In the genomic region with DNA sequence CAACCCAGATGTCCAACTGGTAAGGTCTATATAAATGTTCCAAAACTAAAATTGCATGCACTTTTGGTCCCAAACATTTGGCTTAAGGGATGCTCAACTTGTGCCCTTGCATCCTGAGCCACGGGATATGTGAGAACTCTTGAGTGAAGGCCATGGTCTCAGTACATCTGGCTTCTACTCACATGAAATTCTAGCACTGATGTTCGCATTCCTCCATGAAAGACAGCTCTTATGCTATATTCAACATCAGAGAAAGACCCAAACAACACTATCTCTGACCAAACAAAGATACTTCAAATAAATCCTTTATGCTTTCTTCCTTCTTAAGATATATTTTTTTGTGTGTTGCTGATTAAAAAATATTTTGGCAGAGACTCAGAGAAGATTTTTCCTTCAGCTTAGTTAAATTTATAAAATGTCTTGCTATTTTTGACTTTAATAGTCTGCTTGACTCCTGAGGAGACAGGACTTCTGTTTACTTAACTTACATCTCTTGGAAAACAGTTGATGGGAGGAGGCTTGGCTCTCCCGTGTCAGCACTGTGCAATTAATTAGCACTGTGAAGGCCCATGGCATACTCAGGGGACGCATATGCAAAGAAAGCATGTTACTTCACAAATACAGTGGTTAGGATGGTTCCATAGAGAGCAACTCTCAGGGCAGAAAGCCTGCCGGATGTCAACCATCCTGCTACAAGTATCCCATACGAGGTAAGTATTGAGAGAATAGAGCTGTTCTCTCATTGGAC, we compare ENCODE assay signal across 25 mouse cellular contexts.
DNase-seq lines count a peak whose midpoint lies in the region; ATAC-seq and TF ChIP-seq lines count a peak whose summit lies in the region.
"Had no signal": no experiment of that assay in that cellular context is flagged by ENCODE, and none has a peak within 500 bp of the region (broad histone marks: within the 10 kb centered on the region; RNA-seq: fewer than 3 reads in every experiment).

No protein-coding gene starts in this region.

- H3K27ac ChIP-seq in embryonic facial prominence, embryonic 14.5 days (replicated peaks; ENCODE audit: low read depth, low read length), result no peak overlapping the region
- no peak overlapping the region for H3K27ac ChIP-seq in embryonic facial prominence, embryonic 10.5 days (replicated peaks)
- H3K27ac ChIP-seq in kidney, embryonic 16.5 days (ENCODE audit: low read length), result no peak overlapping the region
- H3K27ac ChIP-seq in lung, embryonic 14.5 days (ENCODE audit: low read depth), result peak overlapping the region; percentile 63
- H3K27ac ChIP-seq: embryonic facial prominence, embryonic 15.5 days; gastrocnemius, adult 2 months; heart, embryonic 13.5 days; hindbrain, embryonic 14.5 days; hindbrain, postnatal 0 days had no signal

- H3K27me3 ChIP-seq in embryonic facial prominence, embryonic 14.5 days (replicated peaks; ENCODE audit: control insufficient read depth, insufficient read depth, low read length), result no peaks in the 10 kb centered on the region
- H3K27me3 ChIP-seq in embryonic facial prominence, embryonic 10.5 days (replicated peaks; ENCODE audit: low read depth, poor library complexity, severe bottlenecking), result no peaks in the 10 kb centered on the region
- H3K27me3 ChIP-seq in kidney, embryonic 16.5 days (ENCODE audit: insufficient read depth, low read length), result no peaks in the 10 kb centered on the region
- H3K27me3 ChIP-seq in lung, embryonic 14.5 days (ENCODE audit: insufficient read depth, low read length), result no peaks in the 10 kb centered on the region
- H3K27me3 ChIP-seq: embryonic facial prominence, embryonic 15.5 days; heart, embryonic 13.5 days had no signal

- no peaks in the 10 kb centered on the region for H3K4me1 ChIP-seq in embryonic facial prominence, embryonic 14.5 days (ENCODE audit: control insufficient read depth, insufficient read depth, low read length)
- H3K4me1 ChIP-seq in embryonic facial prominence, embryonic 10.5 days, result no peaks in the 10 kb centered on the region
- no peaks in the 10 kb centered on the region for H3K4me1 ChIP-seq in kidney, embryonic 16.5 days (ENCODE audit: insufficient read depth, low read length)
- peaks cover 9% of the 10 kb centered on the region; the same call in 1 of the 2 replicates for H3K4me1 ChIP-seq in lung, embryonic 14.5 days (ENCODE audit: insufficient read depth)
- H3K4me1 ChIP-seq: embryonic facial prominence, embryonic 15.5 days; heart, embryonic 13.5 days had no signal

- WGBS in embryonic facial prominence, embryonic 14.5 days, result 67% methylated on average over 6 of the region's 6 CpGs
- WGBS in embryonic facial prominence, embryonic 10.5 days, result 76% methylated on average over 6 of the region's 6 CpGs
- 55% methylated on average over 6 of the region's 6 CpGs for WGBS in kidney, embryonic 16.5 days
- 29% methylated on average over 6 of the region's 6 CpGs for WGBS in lung, embryonic 14.5 days

- 0 out of 2 replicates have a peak, but pooled peaks have one; percentile 41 for ATAC-seq in embryonic facial prominence, embryonic 14.5 days (ENCODE audit: low read depth)
- ATAC-seq in kidney, embryonic 16.5 days (ENCODE audit: low FRiP score, low TSS enrichment), result peak; percentile 73; the same call in 1 of the 2 replicates
- ATAC-seq in lung, embryonic 14.5 days (ENCODE audit: insufficient read depth), result peak; percentile 80
- ATAC-seq: activated CD4-positive, CD25-positive, alpha-beta regulatory T cell, adult 4 months; forebrain, embryonic 14.5 days; forebrain, postnatal 0 days; hindbrain, postnatal 0 days had no signal

- TF ChIP-seq CTCF in lung, embryonic 14.5 days (IDR thresholded peaks at IDR 0.05; ENCODE audit: low read depth), result no peak

- no peak overlapping the region for H3K9ac ChIP-seq in embryonic facial prominence, embryonic 14.5 days (ENCODE audit: low read depth, low read length)
- no peak overlapping the region for H3K9ac ChIP-seq in kidney, embryonic 16.5 days (replicated peaks; ENCODE audit: low read length)
- no peak overlapping the region for H3K9ac ChIP-seq in lung, embryonic 14.5 days
- H3K9ac ChIP-seq: embryonic facial prominence, embryonic 15.5 days; forebrain, postnatal 0 days; heart, embryonic 13.5 days; hindbrain, embryonic 14.5 days had no signal

- H3K9me3 ChIP-seq in embryonic facial prominence, embryonic 14.5 days (ENCODE audit: control insufficient read depth, low read length), result no peaks in the 10 kb centered on the region
- 0 out of 2 replicates have a peak, but pooled peaks cover 3% of the 10 kb centered on the region for H3K9me3 ChIP-seq in embryonic facial prominence, embryonic 10.5 days
- 0 out of 2 replicates have a peak, but pooled peaks cover 4% of the 10 kb centered on the region for H3K9me3 ChIP-seq in kidney, embryonic 16.5 days (ENCODE audit: low read length)
- H3K9me3 ChIP-seq in lung, embryonic 14.5 days (ENCODE audit: low read depth, low read length), result no peaks in the 10 kb centered on the region
- H3K9me3 ChIP-seq: embryonic facial prominence, embryonic 15.5 days had no signal

- H3K4me3 ChIP-seq in embryonic facial prominence, embryonic 14.5 days (ENCODE audit: low read depth, low read length), result no peak overlapping the region
- H3K4me3 ChIP-seq in embryonic facial prominence, embryonic 10.5 days, result no peak overlapping the region
- H3K4me3 ChIP-seq in kidney, embryonic 16.5 days (ENCODE audit: low read length), result no peak overlapping the region
- no peak overlapping the region for H3K4me3 ChIP-seq in lung, embryonic 14.5 days (ENCODE audit: low read depth, low read length)
- H3K4me3 ChIP-seq: embryonic facial prominence, embryonic 15.5 days; gastrocnemius, adult 2 months; heart, embryonic 13.5 days had no signal

- no peaks in the 10 kb centered on the region for H3K36me3 ChIP-seq in embryonic facial prominence, embryonic 14.5 days (ENCODE audit: control insufficient read depth, insufficient read depth, low read length)
- H3K36me3 ChIP-seq in embryonic facial prominence, embryonic 10.5 days (replicated peaks), result no peaks in the 10 kb centered on the region
- H3K36me3 ChIP-seq in kidney, embryonic 16.5 days (ENCODE audit: insufficient read depth, low read length), result no peaks in the 10 kb centered on the region
- no peaks in the 10 kb centered on the region for H3K36me3 ChIP-seq in lung, embryonic 14.5 days (ENCODE audit: insufficient read depth)
- H3K36me3 ChIP-seq: embryonic facial prominence, embryonic 15.5 days; heart, embryonic 13.5 days had no signal

- DNase-seq in embryonic facial prominence, embryonic 14.5 days (ENCODE audit: low spot score), result no peak
- no peak for DNase-seq in embryonic facial prominence, embryonic 10.5 days (ENCODE audit: low spot score)
- DNase-seq in kidney, adult 8-10 months, result no peak
- DNase-seq in lung, embryonic 14.5 days, result peak; percentile 83
- DNase-seq in lung, postnatal 10 days, result no peak
- DNase-seq: adrenal gland, adult 8-10 months; adrenal gland, postnatal 25 days; cerebellum, adult 11-12 months; cerebellum, adult 8-10 months; cerebellum, postnatal 10 days; cerebellum, postnatal 36 days; embryo, embryonic 11 days; forebrain, postnatal 0 days; gastrocnemius, adult 2 months; gastrocnemius, postnatal 14 days; heart, adult 18-20 months; heart, postnatal 14 days; heart, postnatal 4 days had no signal

- H3K4me2 ChIP-seq in embryonic facial prominence, embryonic 14.5 days (ENCODE audit: low read depth, low read length), result no peak overlapping the region
- H3K4me2 ChIP-seq in kidney, embryonic 16.5 days (replicated peaks; ENCODE audit: low read depth, low read length), result no peak overlapping the region
- no peak overlapping the region for H3K4me2 ChIP-seq in lung, embryonic 14.5 days
- H3K4me2 ChIP-seq: embryonic facial prominence, embryonic 15.5 days; heart, embryonic 13.5 days; hindbrain, embryonic 14.5 days had no signal
